In genomic region chr14:105447088-105447487, GRCm38 (mm10) we compare ENCODE assay signal across 15 mouse cellular contexts.
"Had no signal": no experiment of that assay in that cellular context is flagged by ENCODE, and none has a peak within 500 bp of the region (broad histone marks: within the 10 kb centered on the region; RNA-seq: fewer than 3 reads in every experiment).

No protein-coding gene starts in this region.

- H3K9me3 ChIP-seq: kidney, embryonic 15.5 days; liver, embryonic 13.5 days; midbrain, embryonic 15.5 days had no signal

- H3K4me3 ChIP-seq: kidney, embryonic 15.5 days; left cerebral cortex, adult 2 months; liver, embryonic 13.5 days; midbrain, embryonic 12.5 days; midbrain, embryonic 15.5 days had no signal

- DNase-seq: kidney, adult 8-10 months; kidney, postnatal 10 days; kidney, postnatal 36 days; layer of hippocampus, postnatal 36 days; left cerebral cortex, postnatal 4 days; liver, embryonic 13.5 days; lung, adult 2 months; lung, postnatal 14 days; lung, postnatal 4 days; thymus, adult 18-20 months; thymus, postnatal 36 days had no signal

- ATAC-seq: midbrain, embryonic 15.5 days had no signal

- H3K27me3 ChIP-seq: kidney, embryonic 15.5 days; liver, embryonic 13.5 days; midbrain, embryonic 12.5 days; midbrain, embryonic 15.5 days had no signal

- H3K27ac ChIP-seq: kidney, embryonic 15.5 days; left cerebral cortex, adult 2 months; liver, embryonic 13.5 days; midbrain, embryonic 12.5 days; midbrain, embryonic 15.5 days had no signal

- H3K9ac ChIP-seq: kidney, embryonic 15.5 days; liver, embryonic 13.5 days; midbrain, embryonic 12.5 days; midbrain, embryonic 15.5 days had no signal

- H3K36me3 ChIP-seq: kidney, embryonic 15.5 days; liver, embryonic 13.5 days; midbrain, embryonic 12.5 days; midbrain, embryonic 15.5 days had no signal

- H3K4me1 ChIP-seq: kidney, embryonic 15.5 days; liver, embryonic 13.5 days; midbrain, embryonic 12.5 days; midbrain, embryonic 15.5 days had no signal

- H3K4me2 ChIP-seq: kidney, embryonic 15.5 days; liver, embryonic 13.5 days; midbrain, embryonic 12.5 days; midbrain, embryonic 15.5 days had no signal
